Mouse (Mus musculus): ENCODE data around the gene Rep15.

DNA sequence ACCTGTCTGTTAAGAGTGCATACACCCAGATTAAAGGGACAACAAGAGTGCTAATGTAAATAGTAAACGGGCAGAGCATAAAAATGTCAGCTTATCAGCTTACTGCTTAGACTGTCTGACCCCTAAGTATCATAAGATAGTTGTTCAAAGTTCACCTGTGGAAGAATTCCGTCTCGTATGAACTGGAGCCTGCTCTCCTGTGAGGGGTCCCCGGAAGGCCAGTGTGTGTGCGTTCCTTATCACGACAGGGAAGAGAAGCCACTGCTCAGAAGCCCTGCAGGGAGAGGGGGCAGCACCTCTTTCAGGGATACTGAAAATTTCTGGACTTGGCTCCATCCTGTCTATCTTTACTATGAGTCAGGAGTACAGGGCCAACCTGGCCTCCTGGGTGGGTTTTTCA is 35.4 kb upstream of the Rep15 start:
- TF ChIP-seq CTCF (IDR thresholded peaks at IDR 0.05; ENCODE audit: low read depth) (no peak), EP300 (IDR thresholded peaks at IDR 0.05; ENCODE audit: low read depth) (no peak)

Data from liver, postnatal 0 days (tissue).